Mouse (Mus musculus) stomach, postnatal 0 days (tissue): ENCODE results near the gene Egfr.

Experiments used
- CTCF ChIP-seq: IDR thresholded peaks from 2 replicates; pipeline ENCODE4 v1.5.1; 2016; ENCODE audit warnings: antibody characterized with exemption, low read depth, mild to moderate bottlenecking, moderate library complexity
- EP300 ChIP-seq: optimal IDR thresholded peaks from 2 replicates; pipeline ENCODE3; 2016; ENCODE audit warnings: antibody characterized with exemption

- TF ChIP-seq EP300, result no peak
- no peak for TF ChIP-seq CTCF
Measured at GRCm38 (mm10) chr11:16843889-16844568, 92.0 kb downstream of the Egfr start.
